Mouse (Mus musculus) thymus, adult 2 months (tissue): ENCODE measurements around the gene Atp2c2. TPM values are rescaled to one million over a fixed set of nuclear protein-coding genes. Genes with fewer than 3 reads are reported as not detected.

Experiments used
- DNase-seq: peaks from one replicate; pipeline ENCODE4 v3.0.0; 2021
- H3K27ac ChIP-seq: fragments of 200-500 bp; 2 replicates; pipeline ENCODE4 v1.5.1; 2012; ENCODE audit warnings: low read length, control low read depth; ENCODE audit not compliant: control insufficient read depth, insufficient read depth
- H3K27me3 ChIP-seq: fragments of 200-500 bp; 2 replicates; pipeline ENCODE4 v1.6.1; 2012; ENCODE audit warnings: mild to moderate bottlenecking, low read length, moderate library complexity, mixed read lengths; ENCODE audit not compliant: control insufficient read depth, insufficient read depth
- H3K36me3 ChIP-seq: fragments of 200-500 bp; 2 replicates; pipeline ENCODE4 v1.6.1; 2012; ENCODE audit warnings: mild to moderate bottlenecking, low read length, moderate library complexity; ENCODE audit not compliant: control insufficient read depth, insufficient read depth
- H3K4me1 ChIP-seq: fragments of 200-500 bp; replicated peaks from 2 replicates; pipeline ENCODE4 v1.6.1; 2012; ENCODE audit warnings: low read length; ENCODE audit not compliant: control insufficient read depth, insufficient read depth
- H3K4me3 ChIP-seq: fragments of 200-500 bp; 2 replicates; pipeline ENCODE4 v1.5.1; 2012; ENCODE audit warnings: mild to moderate bottlenecking, low read length, control low read depth, moderate library complexity; ENCODE audit not compliant: control insufficient read depth, insufficient read depth
- CTCF ChIP-seq: fragments of 200-500 bp; IDR thresholded peaks from 2 replicates; pipeline ENCODE4 v1.5.1; 2012; ENCODE audit warnings: mild to moderate bottlenecking, control low read depth, low read length, moderate library complexity, borderline replicate concordance; ENCODE audit not compliant: control insufficient read depth, poor library complexity, insufficient read depth; ENCODE audit errors: extremely low read depth
- POLR2A ChIP-seq: fragments of 200-500 bp; IDR thresholded peaks from 2 replicates; pipeline ENCODE4 v1.6.1; 2012; ENCODE audit warnings: mild to moderate bottlenecking, low read length, control low read depth, moderate library complexity; ENCODE audit not compliant: control insufficient read depth, poor library complexity, insufficient read depth; ENCODE audit errors: extremely low read depth
- WGBS: fragments of 180-500 bp; shearing (Covaris S2); methylation state at CpG from one replicate; pipeline ENCODE4 v1.1.7; 2018; 5-methylcytosine and 5-hydroxymethylcytosine counted together
- polyA plus RNA-seq: library from polyadenylated mRNA; depleted of rRNA; stranded (reverse); fragments of >200 nt; gene quantifications from 2 replicates; pipeline ENCODE4 v1.2.3, GENCODE M21; 2012

The Atp2c2 gene
- polyA plus RNA-seq, 1 experiment: 0.16 TPM

DNA sequence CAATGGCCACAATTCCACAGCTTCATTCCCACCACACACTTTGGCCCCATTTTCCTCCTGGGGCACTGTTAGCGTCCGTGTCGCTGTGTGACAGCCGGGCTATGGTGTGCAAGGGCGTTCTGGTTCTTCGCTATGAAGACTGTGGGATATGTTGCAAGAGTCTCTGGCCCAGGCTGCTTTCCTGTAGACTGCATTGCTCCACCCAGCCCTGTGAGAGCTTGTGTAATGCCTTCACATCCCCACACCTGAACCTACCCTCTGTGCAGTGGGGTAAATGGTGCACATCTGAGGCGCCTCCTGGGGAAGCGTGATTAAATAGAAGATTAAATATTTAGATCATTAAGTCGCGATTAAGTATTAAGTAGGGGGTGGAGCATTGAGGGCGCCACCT lies 9.9 kb downstream of the Atp2c2 start:
- TF ChIP-seq POLR2A (no peak), CTCF (no peak)
- H3K36me3 ChIP-seq: no peaks in the 10 kb centered on the region
- no peak for DNase-seq
- 86% methylated on average over 11 of the region's 11 CpGs for WGBS
- H3K27ac ChIP-seq: no peak overlapping the region
- H3K4me3 ChIP-seq: no peak overlapping the region
- no peaks in the 10 kb centered on the region for H3K27me3 ChIP-seq
- H3K4me1 ChIP-seq: no peaks in the 10 kb centered on the region

- Histone ChIP-seq H3K36me3 (no peaks in the 10 kb centered on the region), H3K4me1 (no peaks in the 10 kb centered on the region), H3K4me3 (no peak overlapping the region), H3K27me3 (no peaks in the 10 kb centered on the region), H3K27ac (no peak overlapping the region)
- WGBS: 81% methylated on average over 6 of the region's 6 CpGs
- TF ChIP-seq CTCF (no peak), POLR2A (no peak)
- DNase-seq: no peak
These were observed 12.4 kb downstream of the Atp2c2 start for GRCm38 (mm10) chr8:119712226-119712625.

- 92% methylated on average over 5 of the region's 5 CpGs for WGBS
- Histone ChIP-seq H3K4me3 (no peak overlapping the region), H3K27me3 (no peaks in the 10 kb centered on the region), H3K27ac (no peak overlapping the region), H3K36me3 (no peaks in the 10 kb centered on the region), H3K4me1 (no peaks in the 10 kb centered on the region)
- TF ChIP-seq CTCF: no peak
- TF ChIP-seq POLR2A: no peak
- no peak for DNase-seq
These were observed 13.6 kb downstream of the Atp2c2 start for GRCm38 (mm10) chr8:119713421-119713820.

GRCm38 (mm10) chr8:119715221-119715620 lies 15.4 kb downstream of the Atp2c2 start:
- Histone ChIP-seq H3K27ac (no peak overlapping the region), H3K4me1 (no peaks in the 10 kb centered on the region), H3K36me3 (no peaks in the 10 kb centered on the region), H3K4me3 (no peak overlapping the region), H3K27me3 (no peaks in the 10 kb centered on the region)
- 68% methylated on average over 12 of the region's 12 CpGs for WGBS
- TF ChIP-seq CTCF (no peak), POLR2A (no peak)
- DNase-seq: no peak

DNA sequence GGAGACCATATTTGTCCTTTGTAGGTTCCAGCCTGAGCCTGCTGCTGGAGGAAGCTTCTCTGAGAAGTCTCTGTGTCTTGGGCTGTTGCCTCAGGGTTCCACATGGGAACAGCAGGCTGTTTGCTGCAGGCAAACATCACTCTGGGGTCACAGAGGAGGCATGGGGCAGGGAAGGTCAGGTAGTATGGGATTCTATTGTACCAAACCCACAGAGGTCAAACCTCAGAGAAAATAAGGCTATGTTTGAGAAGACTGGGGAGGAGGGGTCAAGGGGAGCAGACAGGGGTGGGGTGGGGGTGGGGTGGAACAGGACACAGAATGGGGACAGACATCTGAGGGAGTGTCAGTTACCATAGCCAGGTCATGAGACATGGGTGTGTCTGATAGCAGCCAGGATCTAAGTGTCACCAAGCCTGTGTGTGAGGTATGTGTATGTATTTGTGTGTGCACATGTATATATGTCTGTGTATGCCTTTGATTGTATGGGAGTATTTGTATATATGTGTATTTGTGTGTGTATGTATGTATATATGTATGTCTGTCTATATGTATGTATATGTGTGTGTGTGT lies 17.0 kb downstream of the Atp2c2 start:
- H3K36me3 ChIP-seq: no peaks in the 10 kb centered on the region
- H3K27me3 ChIP-seq: no peaks in the 10 kb centered on the region
- no peaks in the 10 kb centered on the region for H3K4me1 ChIP-seq
- no peak overlapping the region for H3K27ac ChIP-seq
- DNase-seq: no peak
- no peak for TF ChIP-seq POLR2A
- no peak for TF ChIP-seq CTCF
- H3K4me3 ChIP-seq: no peak overlapping the region

DNA sequence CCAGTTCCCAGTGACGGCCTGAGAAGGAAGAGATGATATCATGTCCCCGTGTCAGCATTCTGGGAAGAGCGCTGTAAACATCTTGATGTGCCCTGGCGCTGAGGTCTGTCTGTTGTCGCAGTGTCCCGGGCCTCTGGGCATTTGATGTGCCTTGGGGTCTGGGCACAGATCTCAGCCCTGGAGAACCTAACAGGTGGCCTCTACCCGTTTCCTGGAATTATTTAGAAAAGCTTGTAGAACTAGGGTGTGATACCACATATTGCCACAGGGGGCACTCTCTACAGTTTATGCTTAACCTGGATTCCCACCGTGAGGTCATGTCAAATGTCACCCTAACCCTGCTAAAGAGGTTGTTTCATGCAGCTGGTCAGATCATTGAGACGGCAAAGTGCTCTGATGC lies 18.0 kb downstream of the Atp2c2 start:
- Histone ChIP-seq H3K27me3 (no peaks in the 10 kb centered on the region), H3K36me3 (no peaks in the 10 kb centered on the region), H3K27ac (no peak overlapping the region), H3K4me3 (no peak overlapping the region), H3K4me1 (no peaks in the 10 kb centered on the region)
- DNase-seq: peak; percentile 40
- TF ChIP-seq CTCF (no peak), POLR2A (no peak)
- WGBS: 65% methylated on average over 9 of the region's 9 CpGs

- Histone ChIP-seq H3K4me1 (peaks cover 6% of the 10 kb centered on the region; the same call in 1 of the 2 replicates), H3K27ac (no peak overlapping the region), H3K36me3 (no peaks in the 10 kb centered on the region), H3K4me3 (no peak overlapping the region), H3K27me3 (no peaks in the 10 kb centered on the region)
- DNase-seq: no peak
- WGBS: 85% methylated on average over 12 of the region's 12 CpGs
- TF ChIP-seq POLR2A: no peak
- TF ChIP-seq CTCF: no peak
These were observed 19.2 kb downstream of the Atp2c2 start for GRCm38 (mm10) chr8:119719011-119719501.
